Mouse (Mus musculus) heart, adult 2 months (tissue): ENCODE results near the gene Bcar3.

Experiments used
- CTCF ChIP-seq: fragments of 200-600 bp; IDR thresholded peaks from 2 replicates; pipeline ENCODE4 v1.8.1; 2022; ENCODE audit warnings: antibody characterized with exemption, mild to moderate bottlenecking, moderate library complexity
- EP300 ChIP-seq: fragments of 200-500 bp; IDR thresholded peaks from 2 replicates; pipeline ENCODE4 v1.6.1; 2011; ENCODE audit warnings: low read depth, low read length, control low read depth; ENCODE audit not compliant: insufficient read depth
- POLR2A ChIP-seq: fragments of 200-500 bp; IDR thresholded peaks from 2 replicates; pipeline ENCODE4 v1.6.1; 2011; ENCODE audit warnings: mild to moderate bottlenecking, low read depth, low read length, control low read depth; ENCODE audit not compliant: insufficient read depth

- TF ChIP-seq CTCF (no peak), POLR2A (no peak), EP300 (no peak)
Observed at GRCm38 (mm10) chr3:122475735-122476134, 181.8 kb downstream of the Bcar3 start.
